Mouse (Mus musculus) lung, postnatal 0 days (tissue): ENCODE results near the gene Arid4b.

ENCODE experiments used
- CTCF ChIP-seq: IDR thresholded peaks from 2 replicates; pipeline ENCODE4 v1.5.1; 2016; ENCODE audit warnings: antibody characterized with exemption, mild to moderate bottlenecking
- EP300 ChIP-seq: IDR thresholded peaks from 2 replicates; pipeline ENCODE4 v1.6.1; 2016; ENCODE audit warnings: antibody characterized with exemption, mild to moderate bottlenecking, control low read depth

DNA sequence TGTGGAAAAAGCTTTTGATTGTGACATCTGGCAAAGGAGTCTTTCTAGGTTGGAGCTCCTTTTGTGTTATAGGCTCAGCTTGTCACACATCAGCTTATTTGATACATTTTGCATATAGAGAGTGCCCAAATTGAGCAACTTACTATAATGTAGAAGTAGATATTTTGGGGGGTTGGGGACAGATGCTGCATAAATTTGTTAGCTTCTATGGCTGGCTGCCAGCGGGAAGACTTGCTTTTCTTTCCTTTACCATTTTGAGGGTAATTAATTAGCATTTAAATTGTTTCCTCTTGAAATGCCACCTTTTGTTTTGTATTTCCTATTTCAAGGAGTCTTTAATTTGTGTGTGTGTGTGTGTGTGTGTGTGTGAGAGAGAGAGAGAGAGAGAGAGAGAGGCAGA, 68.6 kb downstream of the Arid4b start:
- TF ChIP-seq CTCF (no peak), EP300 (no peak)
